Mouse (Mus musculus) MN1 (cell line): ENCODE results near the gene Wipi2.
A peak's percentile ranks its signal among the peaks of the same experiment; 100 is the strongest.

Experiments
- DNase-seq: peaks from one replicate; pipeline ENCODE4 v3.0.0-alpha.2; 2016; ENCODE audit warnings: low spot score

Gene Wipi2

GRCm38 (mm10) chr5:142627398-142627797 lies at the start of gene Wipi2:
Gene Wipi2, plus strand, starts transcription at chr5:142627698.
- no peak for DNase-seq

GRCm38 (mm10) chr5:142578192-142578591 lies 49.3 kb upstream of the Wipi2 start:
- DNase-seq, result no peak

GRCm38 (mm10) chr5:142581517-142581916 lies 46.0 kb upstream of the Wipi2 start:
- DNase-seq, result peak; percentile 77

DNA sequence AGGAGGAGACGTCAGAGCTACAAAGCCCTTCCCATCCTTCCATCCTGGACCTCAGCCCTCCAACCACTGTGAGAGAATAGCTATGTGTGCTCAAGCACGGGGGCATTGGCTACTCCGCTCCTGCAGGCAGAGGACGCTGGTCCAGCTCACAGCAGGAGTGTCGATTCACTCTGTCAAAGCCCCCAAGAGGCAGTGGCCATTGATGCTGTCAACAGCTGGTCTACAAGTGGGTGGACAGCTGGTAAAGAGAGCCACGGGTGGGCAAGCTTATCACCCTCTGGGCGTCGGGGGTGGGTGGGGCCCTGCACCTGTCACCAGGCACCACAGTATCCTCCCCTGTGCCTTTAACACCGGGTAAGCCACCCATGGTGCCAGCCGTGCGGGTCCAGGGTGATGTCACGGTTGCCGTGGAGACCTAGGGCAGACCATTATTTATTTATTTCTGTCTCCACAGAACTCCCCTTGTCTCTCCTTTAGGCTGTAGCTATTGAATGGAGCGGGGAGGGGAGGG lies 43.8 kb upstream of the Wipi2 start:
- DNase-seq, result peak; percentile 38

GRCm38 (mm10) chr5:142590953-142591616 lies 36.4 kb upstream of the Wipi2 start:
- no peak for DNase-seq

DNA sequence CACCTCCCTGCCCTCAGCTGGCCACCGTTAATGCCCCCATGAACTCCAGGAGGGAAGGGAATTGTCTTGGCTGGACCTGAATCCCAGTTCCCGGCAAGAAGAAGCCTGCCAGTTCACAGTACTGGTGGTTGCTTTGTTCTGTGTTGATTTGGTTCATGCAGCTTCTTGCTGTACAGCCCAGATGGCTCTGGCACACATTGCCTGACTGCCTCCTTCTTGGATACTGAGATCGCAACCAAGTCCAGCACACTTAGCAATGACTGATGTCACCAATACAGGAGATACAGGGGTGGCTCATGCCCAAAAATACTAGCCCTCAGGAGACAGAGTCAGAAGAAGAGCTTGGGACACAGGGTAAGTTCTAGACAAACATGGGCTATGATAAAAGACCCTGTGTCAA lies 31.8 kb upstream of the Wipi2 start:
- no peak for DNase-seq

GRCm38 (mm10) chr5:142596723-142597122 lies 30.8 kb upstream of the Wipi2 start:
- DNase-seq, result no peak

DNA sequence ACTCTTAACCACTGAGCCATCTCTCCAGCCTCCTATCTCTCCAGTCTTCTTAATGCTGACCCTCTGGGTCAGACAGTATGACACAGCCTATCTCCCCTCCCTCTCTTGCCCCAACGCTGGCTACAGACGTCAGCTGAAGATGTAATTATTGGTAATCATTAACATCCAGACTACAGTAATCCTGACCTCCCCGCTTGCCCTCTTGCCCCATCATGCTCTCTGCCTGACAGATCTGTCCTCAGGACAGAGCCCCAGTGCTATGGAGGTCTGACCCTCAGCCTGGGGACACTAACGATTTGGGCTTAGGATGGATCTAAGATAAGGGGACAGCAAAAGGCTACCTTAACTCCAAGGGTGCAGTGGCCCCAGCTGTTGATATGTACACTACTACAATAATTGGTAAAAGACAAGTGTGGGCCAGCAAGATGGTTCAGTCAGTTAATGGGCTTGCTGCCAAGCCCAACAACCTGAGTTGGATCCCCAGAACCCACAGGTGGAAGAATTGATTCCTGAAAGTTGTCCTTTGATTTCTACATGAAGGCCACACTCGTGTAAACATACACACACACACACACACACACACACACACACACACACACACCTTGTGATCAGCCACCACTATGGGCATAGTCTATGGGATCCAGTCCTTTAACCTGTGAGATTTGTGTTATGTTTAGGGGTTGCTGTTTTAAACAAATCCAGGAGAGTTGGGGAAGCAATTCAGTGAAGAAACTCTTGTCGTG lies 29.7 kb upstream of the Wipi2 start:
- no peak for DNase-seq

- no peak for DNase-seq
Measured at GRCm38 (mm10) chr5:142604379-142604778, 23.1 kb upstream of the Wipi2 start.

GRCm38 (mm10) chr5:142605288-142605687 lies 22.2 kb upstream of the Wipi2 start:
- no peak for DNase-seq

GRCm38 (mm10) chr5:142608259-142608988 lies 19.1 kb upstream of the Wipi2 start, which contains the start of gene Mmd2:
Gene Mmd2, minus strand, starts transcription at chr5:142608800.
- no peak for DNase-seq

DNA sequence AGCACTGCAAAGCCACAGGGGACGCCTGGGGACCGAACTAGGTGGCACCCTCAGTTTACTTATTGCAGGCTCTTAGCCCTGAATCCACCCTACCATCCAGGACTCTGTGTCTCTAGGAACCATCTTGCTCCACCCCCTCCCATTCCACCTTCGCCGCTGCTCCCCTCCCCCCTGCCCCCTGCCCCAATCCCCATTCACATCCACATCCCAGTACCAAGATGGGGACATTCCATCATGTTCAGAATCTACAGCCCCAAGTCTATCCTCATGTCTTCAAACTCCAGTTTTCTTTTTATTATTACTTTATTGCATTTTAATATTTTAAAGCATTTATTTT lies 18.5 kb upstream of the Wipi2 start:
- DNase-seq, result no peak

DNA sequence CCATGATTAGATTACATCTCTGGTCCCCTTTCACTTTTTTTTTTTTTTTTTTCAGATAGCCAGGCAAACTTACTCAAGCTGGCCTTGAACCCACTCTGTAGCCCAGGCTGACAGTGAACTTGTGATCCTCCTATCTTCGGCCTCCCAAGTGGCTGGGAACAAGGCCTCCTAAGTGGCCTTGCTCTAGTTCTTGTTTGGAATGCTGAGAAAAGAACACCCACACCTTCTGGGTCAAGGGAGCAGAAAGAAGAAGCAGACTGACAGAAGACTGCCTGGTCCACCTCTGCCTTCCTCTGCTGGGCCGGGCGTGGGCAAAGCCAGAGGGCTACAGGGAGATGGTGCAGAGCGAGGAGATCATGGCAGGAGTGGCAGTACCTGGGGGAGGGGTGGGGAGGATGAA lies 17.1 kb upstream of the Wipi2 start:
- no peak for DNase-seq

DNA sequence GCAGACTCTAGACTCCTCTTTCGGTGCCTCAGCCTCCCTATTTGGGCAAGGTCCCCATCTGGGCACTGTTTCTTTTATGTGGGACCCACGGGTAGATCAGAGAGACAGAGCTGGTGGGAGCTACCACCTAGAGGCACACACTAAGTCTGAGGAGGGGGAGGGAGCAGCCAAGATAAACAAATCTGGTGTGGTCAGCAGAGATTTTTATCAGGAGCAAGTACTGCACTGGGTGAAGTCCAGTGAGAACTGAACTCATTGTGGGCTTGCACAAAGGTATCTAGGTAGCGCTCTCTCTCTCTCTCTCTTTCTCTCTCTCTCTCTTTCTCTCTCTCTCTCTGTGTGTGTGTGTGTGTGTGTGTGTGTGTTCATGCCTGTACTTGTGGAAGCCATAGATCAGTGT lies 13.0 kb upstream of the Wipi2 start:
- DNase-seq, result no peak

DNA sequence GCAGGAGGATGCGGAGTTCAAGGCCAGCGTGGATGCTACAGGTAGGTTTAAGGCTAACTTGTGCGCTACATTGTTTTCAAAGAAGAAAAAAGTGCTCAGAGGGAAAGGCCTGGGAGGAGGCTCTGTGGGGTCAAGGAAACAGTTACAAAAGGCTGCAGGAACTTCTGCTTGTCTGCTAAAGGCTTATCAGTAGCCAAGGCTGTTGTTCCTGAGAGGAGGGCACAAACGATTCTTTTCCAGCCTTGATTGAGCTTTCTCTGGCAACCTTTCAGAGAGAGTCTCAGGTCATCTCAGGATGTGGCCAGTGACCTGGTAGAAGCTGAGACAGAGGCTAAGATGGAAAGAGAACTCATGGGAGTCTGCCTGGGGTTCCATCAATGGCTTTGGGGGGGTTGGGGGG lies 11.9 kb upstream of the Wipi2 start:
- no peak for DNase-seq

DNA sequence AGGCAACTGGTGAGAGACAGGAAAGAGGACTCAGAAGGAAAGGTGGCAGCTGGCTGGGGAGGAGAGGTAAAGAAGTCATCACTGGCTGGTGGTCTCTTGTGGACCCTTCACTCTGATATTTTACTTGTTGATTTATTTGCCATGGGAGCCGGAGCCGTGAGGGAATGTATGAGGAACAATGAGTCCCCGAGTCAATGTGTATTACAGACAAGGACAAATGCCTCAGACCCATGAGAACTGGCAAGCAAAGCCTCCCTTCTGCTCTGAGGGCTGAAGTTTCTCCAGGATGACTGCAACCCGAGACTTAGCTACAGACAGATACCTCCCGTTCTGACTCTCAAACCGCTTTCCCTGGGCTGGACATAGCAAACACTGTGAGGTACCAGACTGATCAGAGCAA lies 11.2 kb upstream of the Wipi2 start:
- no peak for DNase-seq

GRCm38 (mm10) chr5:142619866-142620265 lies 7.6 kb upstream of the Wipi2 start:
- DNase-seq, result peak; percentile 48

DNA sequence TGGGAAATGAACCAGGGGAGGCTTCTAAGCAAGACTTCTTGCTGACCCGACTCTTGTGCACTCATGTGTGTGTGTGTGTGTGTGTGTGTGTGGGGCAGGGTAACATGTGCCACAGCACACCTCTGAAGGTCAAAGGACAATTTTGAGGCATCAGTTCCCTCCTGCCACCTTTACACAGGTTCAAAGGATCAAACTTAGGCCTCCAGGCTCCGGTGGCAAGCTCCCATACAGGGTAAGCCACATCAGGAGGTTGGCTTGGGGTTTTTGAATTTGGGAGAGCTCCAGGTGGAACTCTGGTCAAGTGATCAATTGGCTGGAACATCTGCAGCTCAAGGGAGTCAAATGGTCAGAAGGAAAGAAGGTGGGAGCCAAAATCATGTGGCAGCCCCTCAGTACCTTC lies 6.1 kb upstream of the Wipi2 start:
- no peak for DNase-seq

DNA sequence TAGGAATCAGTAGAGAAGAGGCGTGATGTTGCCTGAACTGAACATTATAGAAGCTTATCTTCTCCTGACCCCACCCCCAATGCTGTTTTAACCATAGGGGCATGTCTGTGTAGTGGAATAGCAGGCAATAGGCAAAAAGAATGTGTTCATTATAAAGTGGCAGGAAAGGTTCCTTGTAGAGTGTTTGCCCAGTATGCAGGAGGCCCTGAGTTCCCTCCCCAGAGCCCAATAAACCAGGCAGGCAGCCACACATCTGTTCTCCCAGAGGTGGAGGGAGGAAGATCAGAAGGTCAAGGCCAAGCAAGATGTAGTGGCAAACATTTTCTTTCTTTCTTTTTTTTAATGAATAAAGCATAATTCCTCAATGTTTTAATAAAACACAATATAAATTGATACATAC lies 5.4 kb upstream of the Wipi2 start:
- no peak for DNase-seq

- no peak for DNase-seq
Measured at GRCm38 (mm10) chr5:142623080-142623479, 4.4 kb upstream of the Wipi2 start.

GRCm38 (mm10) chr5:142628726-142629662 lies 1.5 kb downstream of the Wipi2 start:
- DNase-seq, result peak; percentile 99

GRCm38 (mm10) chr5:142629663-142630025 lies 2.1 kb downstream of the Wipi2 start:
- no peak for DNase-seq
